Mouse (Mus musculus) CH12.LX (cell line): ENCODE data around the gene Rgs7. TPM values are rescaled to one million over a fixed set of nuclear protein-coding genes. Genes with fewer than 3 reads are reported as not detected.

Experiments used
- DNase-seq: peaks from one replicate; pipeline ENCODE4 v3.0.0-alpha.2; 2013; ENCODE audit errors: extremely low read depth
- H3K27ac ChIP-seq: 2 replicates; pipeline ENCODE4 v1.5.1; 2012; ENCODE audit warnings: low read depth, mild to moderate bottlenecking, control low read depth, moderate library complexity; ENCODE audit not compliant: insufficient read depth
- H3K27me3 ChIP-seq: replicated peaks from 2 replicates; pipeline ENCODE3; 2012; ENCODE audit warnings: inconsistent platforms
- H3K36me3 ChIP-seq, 2 experiments: replicated peaks in 1 of 2; 2 replicates each; pipeline versions ENCODE3 to v1.6.1; 2012; ENCODE audit warnings: inconsistent platforms in 1 of 2, low read length in 1 of 2, mild to moderate bottlenecking in 1 of 2, mixed read lengths in 1 of 2, moderate library complexity in 1 of 2; ENCODE audit not compliant: control insufficient read depth in 1 of 2, insufficient read depth in 1 of 2
- H3K4me1 ChIP-seq, 2 experiments: 2 replicates each; pipeline ENCODE4 v1.6.1; 2012; ENCODE audit warnings: inconsistent platforms in 1 of 2, moderate library complexity in 1 of 2; ENCODE audit not compliant: insufficient read depth in 2 of 2, control insufficient read depth in 1 of 2
- H3K4me2 ChIP-seq: 2 replicates; pipeline ENCODE4 v1.6.1; 2012; ENCODE audit warnings: low read depth, mild to moderate bottlenecking, control low read depth; ENCODE audit not compliant: poor library complexity, insufficient read depth, severe bottlenecking
- H3K4me3 ChIP-seq, 3 experiments: fragments of 150-350 bp in 1 of 3; sonication (generic) in 1 of 3; replicated peaks in 1 of 3; 2 replicates each; pipeline versions ENCODE3 to v1.5.1; 2011 to 2012; ENCODE audit warnings: low read depth in 2 of 3, low read length in 2 of 3, mild to moderate bottlenecking in 2 of 3, moderate library complexity in 2 of 3, control low read depth in 1 of 3, improper control_type of control experiment in 1 of 3, inconsistent platforms in 1 of 3, mixed read lengths in 1 of 3; ENCODE audit not compliant: poor library complexity in 1 of 3
- H3K79me2 ChIP-seq: replicated peaks from 2 replicates; pipeline ENCODE4 v1.6.1; 2012; ENCODE audit warnings: mild to moderate bottlenecking, moderate library complexity; ENCODE audit not compliant: control insufficient read depth, poor library complexity, insufficient read depth, severe bottlenecking; ENCODE audit errors: extremely low read depth
- H3K9ac ChIP-seq: 2 replicates; pipeline ENCODE4 v1.6.1; 2012; ENCODE audit warnings: low read depth, mild to moderate bottlenecking, control low read depth, moderate library complexity; ENCODE audit not compliant: insufficient read depth
- H3K9me3 ChIP-seq: replicated peaks from 2 replicates; pipeline ENCODE3; 2012; ENCODE audit warnings: low read length, inconsistent platforms, mixed read lengths
- CHD1 ChIP-seq: IDR thresholded peaks from 2 replicates; pipeline ENCODE4 v1.6.1; 2012; ENCODE audit warnings: low read depth, low read length, improper control_type of control experiment, inconsistent platforms
- E2F4 ChIP-seq: IDR thresholded peaks from 2 replicates; pipeline ENCODE4 v1.6.1; 2011; ENCODE audit warnings: low read depth, low read length, improper control_type of control experiment; ENCODE audit not compliant: insufficient replicate concordance
- ELF1 ChIP-seq: IDR thresholded peaks from 2 replicates; pipeline ENCODE4 v1.6.1; 2014; ENCODE audit warnings: low read depth, mild to moderate bottlenecking, inconsistent platforms, low read length, improper control_type of control experiment
- EP300 ChIP-seq: IDR thresholded peaks from 2 replicates; pipeline ENCODE4 v1.6.1; 2011; ENCODE audit warnings: low read length, improper control_type of control experiment
- GABPA ChIP-seq: IDR thresholded peaks from 2 replicates; pipeline ENCODE4 v1.6.1; 2012; ENCODE audit warnings: low read depth, low read length, improper control_type of control experiment, inconsistent platforms; ENCODE audit not compliant: insufficient replicate concordance
- IRF4 ChIP-seq: IDR thresholded peaks from 2 replicates; pipeline ENCODE4 v1.6.1; 2014; ENCODE audit warnings: low read depth, mild to moderate bottlenecking, inconsistent platforms, low read length, improper control_type of control experiment
- JUN ChIP-seq: IDR thresholded peaks from 2 replicates; pipeline ENCODE4 v1.6.1; 2011; ENCODE audit warnings: low read depth, mild to moderate bottlenecking, low read length, improper control_type of control experiment, moderate library complexity; ENCODE audit not compliant: insufficient read depth
- JUND ChIP-seq: conservative IDR thresholded peaks from 2 replicates; pipeline ENCODE4 v1.6.1; 2011; ENCODE audit warnings: low read depth, low read length, improper control_type of control experiment
- KAT2A ChIP-seq: IDR thresholded peaks from 2 replicates; pipeline ENCODE4 v1.6.1; 2012; ENCODE audit warnings: low read length, improper control_type of control experiment, inconsistent platforms; ENCODE audit not compliant: insufficient replicate concordance
- MAX ChIP-seq: IDR thresholded peaks from 2 replicates; pipeline ENCODE4 v1.6.1; 2011; ENCODE audit warnings: low read length, improper control_type of control experiment
- MAZ ChIP-seq: IDR thresholded peaks from 2 replicates; pipeline ENCODE4 v1.6.1; 2012; ENCODE audit warnings: low read depth, mild to moderate bottlenecking, inconsistent platforms, low read length, improper control_type of control experiment, moderate library complexity
- MEF2A ChIP-seq: IDR thresholded peaks from 2 replicates; pipeline ENCODE4 v1.6.1; 2014; ENCODE audit warnings: low read depth, mild to moderate bottlenecking, inconsistent platforms, low read length, improper control_type of control experiment, borderline replicate concordance
- MXI1 ChIP-seq: IDR thresholded peaks from 2 replicates; pipeline ENCODE4 v1.6.1; 2011; ENCODE audit warnings: mild to moderate bottlenecking, low read depth, low read length, improper control_type of control experiment
- MYC ChIP-seq: IDR thresholded peaks from 2 replicates; pipeline ENCODE4 v1.6.1; 2011; ENCODE audit warnings: low read depth, mild to moderate bottlenecking, improper control_type of control experiment, low read length
- NELFE ChIP-seq: IDR thresholded peaks from 2 replicates; pipeline ENCODE4 v1.6.1; 2011; ENCODE audit warnings: low read depth, low read length, improper control_type of control experiment
- PAX5 ChIP-seq: IDR thresholded peaks from 2 replicates; pipeline ENCODE4 v1.6.1; 2012; ENCODE audit warnings: low read length, inconsistent platforms, mixed read lengths
- POLR2A ChIP-seq: IDR thresholded peaks from 2 replicates; pipeline ENCODE4 v1.6.1; 2011; ENCODE audit warnings: low read depth, mild to moderate bottlenecking, improper control_type of control experiment, low read length
- POLR2AphosphoS2 ChIP-seq: IDR thresholded peaks from 2 replicates; pipeline ENCODE4 v1.6.1; 2011; ENCODE audit warnings: low read depth, low read length, improper control_type of control experiment
- RAD21 ChIP-seq: IDR thresholded peaks from 2 replicates; pipeline ENCODE4 v1.6.1; 2011; ENCODE audit warnings: low read depth, mild to moderate bottlenecking, low read length, improper control_type of control experiment, moderate library complexity
- RCOR1 ChIP-seq: conservative IDR thresholded peaks from 2 replicates; pipeline ENCODE4 v1.6.1; 2012; ENCODE audit warnings: low read depth, mild to moderate bottlenecking, inconsistent platforms, low read length, improper control_type of control experiment
- TBP ChIP-seq: conservative IDR thresholded peaks from 2 replicates; pipeline ENCODE4 v1.6.1; 2011; ENCODE audit warnings: low read depth, low read length, improper control_type of control experiment
- TCF12 ChIP-seq: IDR thresholded peaks from 2 replicates; pipeline ENCODE4 v1.6.1; 2014; ENCODE audit warnings: low read depth, mild to moderate bottlenecking, inconsistent platforms, low read length, improper control_type of control experiment
- UBTF ChIP-seq: IDR thresholded peaks from 2 replicates; pipeline ENCODE4 v1.6.1; 2012; ENCODE audit warnings: low read depth, mild to moderate bottlenecking, inconsistent platforms, low read length, improper control_type of control experiment, moderate library complexity
- ZC3H11A ChIP-seq: IDR thresholded peaks from 2 replicates; pipeline ENCODE4 v1.6.1; 2012; ENCODE audit warnings: low read depth, mild to moderate bottlenecking, inconsistent platforms, low read length, improper control_type of control experiment
- ZKSCAN1 ChIP-seq: IDR thresholded peaks from 2 replicates; pipeline ENCODE4 v1.6.1; 2012; ENCODE audit warnings: low read depth, inconsistent platforms, low read length, improper control_type of control experiment, borderline replicate concordance
- ZNF384 ChIP-seq: IDR thresholded peaks from 2 replicates; pipeline ENCODE4 v1.6.1; 2012; ENCODE audit warnings: low read depth, low read length, improper control_type of control experiment, inconsistent platforms
- dilution Hi-C: fragments of 300-500 bp; cut with MboI; formaldehyde crosslinking; loops from 2 replicates; pipeline ENCODE4 v1.14.3; 2020; ENCODE audit warnings: low sequenced_read_pairs; ENCODE audit not compliant: extremely low pct_unique_long_range_greater_than_20kb, extremely low pct_ligation_motif_present
- in situ Hi-C: fragments of 300-500 bp; cut with MboI; formaldehyde crosslinking; loops from 3 replicates; pipeline ENCODE4 v1.14.3; 2019; ENCODE audit warnings: low sequenced_read_pairs, low pct_ligation_motif_present, low pct_unique_long_range_greater_than_20kb, mixed read lengths
- polyA plus RNA-seq: library from polyadenylated mRNA; unstranded; fragments of >175 nt; gene quantifications from 2 replicates; pipeline ENCODE4 v1.2.1, GENCODE M21; 2012; ENCODE audit warnings: low read depth; ENCODE audit not compliant: insufficient read length
- total RNA-seq, 2 experiments: library from RNA; depleted of rRNA; stranded (reverse); fragments of 300-350 nt in 1 of 2; fragments of >200 nt in 1 of 2; gene quantifications; 2 replicates each; pipeline ENCODE4 v1.2.3; 2012 to 2014

Rgs7 gene
- total and polyA plus RNA-seq, 3 experiments: 0.04 to 0.30 (median 0.09) TPM

- no peak overlapping the region for H3K4me3 ChIP-seq
- H3K27me3 ChIP-seq: no peaks in the 10 kb centered on the region
- H3K9me3 ChIP-seq: no peaks in the 10 kb centered on the region
- H3K9ac ChIP-seq: no peak overlapping the region
- in situ Hi-C loops: no loop called here
- dilution Hi-C loops: no loop called here
- H3K27ac ChIP-seq: no peak overlapping the region
- H3K4me2 ChIP-seq: no peak overlapping the region
- H3K79me2 ChIP-seq: no peaks in the 10 kb centered on the region
- H3K4me1 ChIP-seq: peaks cover 0 to 12% of the 10 kb centered on the region in 2 experiments; a peak in 2 of 4 replicates
- no peak for DNase-seq
- TF ChIP-seq ZNF384 (no peak), GABPA (no peak), MAX (no peak), RAD21 (no peak), TBP (no peak), ELF1 (no peak), JUN (no peak), MEF2A (no peak), TCF12 (no peak), MYC (no peak), KAT2A (no peak), EP300 (no peak), ZC3H11A (no peak), UBTF (no peak), IRF4 (no peak), JUND (no peak)
- TF ChIP-seq, all 38 proteins: peak for 0
- no peaks in the 10 kb centered on the region for H3K36me3 ChIP-seq
Observed at GRCm38 (mm10) chr1:175464566-175464965, 27.7 kb downstream of the Rgs7 start.

GRCm38 (mm10) chr1:175462351-175462750 is 29.9 kb downstream of the Rgs7 start:
- Histone ChIP-seq H3K4me2 (no peak overlapping the region), H3K9ac (no peak overlapping the region), H3K36me3 (no peaks in the 10 kb centered on the region), H3K4me3 (no peak overlapping the region), H3K27me3 (no peaks in the 10 kb centered on the region), H3K9me3 (no peaks in the 10 kb centered on the region), H3K4me1 (no peaks in the 10 kb centered on the region), H3K27ac (no peak overlapping the region), H3K79me2 (no peaks in the 10 kb centered on the region)
- TF ChIP-seq CHD1: no peak
- no peak for TF ChIP-seq RAD21
- no peak for TF ChIP-seq MXI1
- TF ChIP-seq NELFE: no peak
- no peak for TF ChIP-seq ELF1
- TF ChIP-seq ZC3H11A: no peak
- no peak for TF ChIP-seq PAX5
- no peak for TF ChIP-seq ZNF384
- TF ChIP-seq E2F4: no peak
- no peak for TF ChIP-seq ZKSCAN1
- no peak for TF ChIP-seq JUND
- no peak for TF ChIP-seq RCOR1
- TF ChIP-seq POLR2A: no peak
- TF ChIP-seq MEF2A: no peak
- no peak for TF ChIP-seq JUN
- TF ChIP-seq POLR2AphosphoS2: no peak
- no peak for TF ChIP-seq MAZ
- in situ Hi-C loops: no loop called here
- dilution Hi-C loops: no loop called here
- DNase-seq: no peak
